Mouse (Mus musculus): ENCODE measurements at regions not wholly inside any gene's neighbourhood (a gene's known extent, or its start where the extent isn't known, plus 50 kb on each side); places are given as distances from the start of the nearest gene placed in this dataset.
A peak's percentile ranks its signal among the peaks of the same experiment; 100 is the strongest.
"Not testable (repeated sequence)": the region's sequence is repeated elsewhere in the genome, so short reads cannot be mapped to it uniquely, and the experiment has no call there.

GRCm38 (mm10) chr1:177501288-177501687, 59.1 kb downstream of the Zbtb18 start:
- ATAC-seq (ENCODE audit: low FRiP score) (no peak), DNase-seq (ENCODE audit: low spot score) (no peak)
- Histone ChIP-seq H3K27ac (no peak overlapping the region), H3K4me1 (replicated peaks; ENCODE audit: control insufficient read depth, insufficient read depth, low read length) (no peaks in the 10 kb centered on the region), H3K9ac (no peak overlapping the region), H3K4me3 (replicated peaks; ENCODE audit: low read length) (no peak overlapping the region), H3K9me3 (ENCODE audit: control insufficient read depth, low read length) (no peaks in the 10 kb centered on the region), H3K4me2 (replicated peaks) (no peak overlapping the region), H3K27me3 (ENCODE audit: control insufficient read depth, insufficient read depth, low read length) (no peaks in the 10 kb centered on the region), H3K36me3 (replicated peaks; ENCODE audit: control insufficient read depth, insufficient read depth) (no peaks in the 10 kb centered on the region)
- 72% methylated on average over 7 of the region's 7 CpGs for WGBS

DNA sequence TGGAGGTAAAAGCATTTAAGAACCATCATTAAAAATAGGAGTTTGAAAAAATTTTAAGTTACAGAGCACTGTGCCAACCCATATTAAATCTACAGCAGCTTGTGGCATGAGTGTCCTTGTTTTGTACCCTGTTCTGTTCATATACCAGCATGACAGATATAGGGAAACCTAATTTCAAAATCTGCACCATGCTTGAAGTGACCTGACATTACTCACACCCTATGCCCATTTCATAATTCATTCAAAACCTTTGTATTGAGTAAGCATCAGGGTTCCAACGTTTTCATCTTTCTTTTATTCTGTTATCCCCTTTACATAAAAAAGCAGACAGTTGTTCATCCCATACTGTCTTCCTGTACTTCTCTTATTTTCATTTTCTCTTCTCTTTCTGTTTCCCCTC, 61.8 kb downstream of the Zbtb18 start:
- H3K36me3 ChIP-seq (replicated peaks; ENCODE audit: control insufficient read depth, insufficient read depth) = no peaks in the 10 kb centered on the region
- no peak overlapping the region for H3K4me2 ChIP-seq (replicated peaks)
- no peak overlapping the region for H3K9ac ChIP-seq
- no peak overlapping the region for H3K4me3 ChIP-seq (replicated peaks; ENCODE audit: low read length)
- 74% methylated on average over 1 of the region's 1 CpGs for WGBS
- DNase-seq (ENCODE audit: low spot score) (no peak), ATAC-seq (ENCODE audit: low FRiP score) (no peak)
- no peaks in the 10 kb centered on the region for H3K9me3 ChIP-seq (ENCODE audit: control insufficient read depth, low read length)
- no peak overlapping the region for H3K27ac ChIP-seq
- H3K27me3 ChIP-seq (ENCODE audit: control insufficient read depth, insufficient read depth, low read length) = no peaks in the 10 kb centered on the region
- H3K4me1 ChIP-seq (replicated peaks; ENCODE audit: control insufficient read depth, insufficient read depth, low read length) = no peaks in the 10 kb centered on the region

DNA sequence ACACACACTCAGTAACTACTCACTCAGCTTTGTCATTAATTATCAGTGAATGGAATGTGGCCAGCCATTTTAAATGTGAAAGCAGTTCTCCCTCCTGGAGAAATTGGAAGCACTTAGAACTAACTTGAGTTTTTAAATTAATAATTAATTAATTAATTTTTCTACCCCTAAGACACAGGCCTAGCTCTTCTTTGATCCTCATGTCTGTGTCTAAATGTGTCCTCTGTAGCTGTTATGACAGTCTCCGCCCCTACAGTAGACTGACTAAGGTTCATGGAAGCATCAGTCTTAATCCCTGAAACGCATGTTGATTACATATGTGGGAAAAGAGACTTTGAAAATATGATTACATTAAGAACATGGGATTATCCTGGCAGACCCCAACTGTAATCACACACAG, 62.6 kb downstream of the Zbtb18 start:
- ATAC-seq (ENCODE audit: low FRiP score) = no peak
- WGBS = 96% methylated on average over 2 of the region's 2 CpGs
- H3K27ac ChIP-seq = no peak overlapping the region

DNA sequence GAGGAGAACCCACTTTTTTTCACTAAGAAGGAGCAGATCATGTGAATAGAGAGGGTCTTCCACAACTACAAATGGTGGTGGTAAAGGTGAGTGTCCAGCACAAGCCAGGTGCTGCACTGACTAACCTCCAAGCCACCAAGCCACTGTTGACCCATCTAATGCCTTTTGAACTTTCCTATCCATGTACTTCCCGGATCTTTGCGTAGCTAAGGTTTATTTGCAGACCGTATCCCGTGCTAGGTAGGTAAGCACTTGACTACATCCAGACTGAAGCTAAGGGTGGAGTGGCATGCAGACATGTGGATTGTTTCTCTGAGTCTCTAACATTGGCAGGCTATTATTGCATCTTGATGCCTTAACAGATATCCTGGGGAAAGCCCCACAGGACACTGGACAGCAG, 65.2 kb downstream of the Zbtb18 start:
- not testable (repeated sequence) for H3K9me3 ChIP-seq (ENCODE audit: control insufficient read depth, low read length); H3K4me3 ChIP-seq (replicated peaks; ENCODE audit: low read length); H3K9ac ChIP-seq; H3K27ac ChIP-seq; DNase-seq (ENCODE audit: low spot score); H3K27me3 ChIP-seq (ENCODE audit: control insufficient read depth, insufficient read depth, low read length); H3K4me2 ChIP-seq (replicated peaks); H3K4me1 ChIP-seq (replicated peaks; ENCODE audit: control insufficient read depth, insufficient read depth, low read length); ATAC-seq (ENCODE audit: low FRiP score); H3K36me3 ChIP-seq (replicated peaks; ENCODE audit: control insufficient read depth, insufficient read depth)
- WGBS = 96% methylated on average over 4 of the region's 4 CpGs

More for the DNA sequence above, 62.6 kb downstream of the Zbtb18 start:
- no peaks in the 10 kb centered on the region for H3K36me3 ChIP-seq (replicated peaks; ENCODE audit: control insufficient read depth, insufficient read depth)
- H3K4me2 ChIP-seq (replicated peaks) = no peak overlapping the region
- no peak for DNase-seq (ENCODE audit: low spot score)
- H3K9me3 ChIP-seq (ENCODE audit: control insufficient read depth, low read length) = no peaks in the 10 kb centered on the region
- H3K4me3 ChIP-seq (replicated peaks; ENCODE audit: low read length) = no peak overlapping the region
- H3K4me1 ChIP-seq (replicated peaks; ENCODE audit: control insufficient read depth, insufficient read depth, low read length) = no peaks in the 10 kb centered on the region
- H3K9ac ChIP-seq = no peak overlapping the region
- no peaks in the 10 kb centered on the region for H3K27me3 ChIP-seq (ENCODE audit: control insufficient read depth, insufficient read depth, low read length)

GRCm38 (mm10) chr1:177509786-177510185, 67.6 kb downstream of the Zbtb18 start:
- Histone ChIP-seq H3K27ac (no peak overlapping the region), H3K4me2 (replicated peaks) (no peak overlapping the region), H3K4me3 (replicated peaks; ENCODE audit: low read length) (no peak overlapping the region), H3K27me3 (ENCODE audit: control insufficient read depth, insufficient read depth, low read length) (no peaks in the 10 kb centered on the region), H3K9me3 (ENCODE audit: control insufficient read depth, low read length) (no peaks in the 10 kb centered on the region), H3K9ac (no peak overlapping the region), H3K36me3 (replicated peaks; ENCODE audit: control insufficient read depth, insufficient read depth) (no peaks in the 10 kb centered on the region), H3K4me1 (replicated peaks; ENCODE audit: control insufficient read depth, insufficient read depth, low read length) (no peaks in the 10 kb centered on the region)
- WGBS = 68% methylated on average over 10 of the region's 10 CpGs
- no peak for DNase-seq (ENCODE audit: low spot score)
- ATAC-seq (ENCODE audit: low FRiP score) = no peak

DNA sequence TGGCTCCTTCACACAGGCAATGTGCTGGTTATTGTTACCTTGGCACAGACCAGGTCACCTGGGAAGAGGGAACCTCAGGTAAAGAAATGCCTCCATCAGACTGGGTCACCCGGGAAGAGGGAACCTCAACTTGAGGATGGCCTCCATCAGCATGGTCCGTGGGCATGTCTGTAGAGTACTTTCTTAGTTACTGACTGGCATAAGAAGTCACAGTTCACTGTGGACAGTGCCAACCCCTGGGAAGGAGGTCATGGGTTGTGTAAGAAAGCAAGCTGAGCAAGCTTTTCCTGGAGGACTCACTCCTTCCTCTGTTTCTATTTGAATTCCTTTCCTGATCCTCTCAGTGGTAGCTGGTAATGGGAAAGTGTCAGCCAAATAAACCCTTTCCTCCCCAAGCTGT, 70.0 kb downstream of the Zbtb18 start:
- Histone ChIP-seq H3K4me2 (replicated peaks) (no peak overlapping the region), H3K36me3 (replicated peaks; ENCODE audit: control insufficient read depth, insufficient read depth) (no peaks in the 10 kb centered on the region), H3K27ac (no peak overlapping the region), H3K4me3 (replicated peaks; ENCODE audit: low read length) (no peak overlapping the region), H3K27me3 (ENCODE audit: control insufficient read depth, insufficient read depth, low read length) (no peaks in the 10 kb centered on the region), H3K4me1 (replicated peaks; ENCODE audit: control insufficient read depth, insufficient read depth, low read length) (no peaks in the 10 kb centered on the region), H3K9me3 (ENCODE audit: control insufficient read depth, low read length) (no peaks in the 10 kb centered on the region), H3K9ac (no peak overlapping the region)
- WGBS = 100% methylated on average over 2 of the region's 2 CpGs
- ATAC-seq (ENCODE audit: low FRiP score) (no peak), DNase-seq (ENCODE audit: low spot score) (no peak)

DNA sequence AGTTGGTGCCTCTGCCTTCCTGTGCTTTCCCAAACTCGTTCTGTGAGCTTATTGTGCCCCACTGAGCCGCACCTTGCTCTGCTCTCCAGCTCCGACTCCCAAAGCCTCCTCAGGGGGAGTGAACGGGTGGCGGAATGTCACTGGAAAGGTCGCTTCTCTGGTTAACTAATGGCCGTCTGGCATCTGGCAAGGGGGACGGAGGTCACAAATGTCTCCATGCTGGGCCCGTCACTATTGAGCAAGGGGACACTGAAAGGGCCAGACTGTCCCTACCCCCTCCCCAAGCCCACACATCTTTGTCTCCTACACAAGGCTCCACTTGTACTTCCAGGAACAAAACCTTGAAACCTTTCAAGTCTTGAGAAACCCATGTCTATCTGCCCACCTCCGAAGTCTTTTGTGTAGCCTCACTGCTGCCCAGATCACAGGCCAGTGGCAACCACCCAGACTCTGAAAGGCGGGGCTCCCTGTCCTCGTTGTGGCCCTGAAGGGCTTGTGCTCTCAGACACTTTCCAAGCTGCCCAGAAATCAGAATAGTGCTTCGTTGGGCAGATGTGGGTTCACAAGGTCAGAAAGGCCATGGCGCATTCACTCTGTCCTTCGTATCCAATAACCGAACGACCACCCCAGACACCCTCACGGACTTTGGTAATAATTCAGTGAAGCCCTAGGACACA, 75.9 kb downstream of the Zbtb18 start:
- H3K9ac ChIP-seq = no peak overlapping the region
- no peaks in the 10 kb centered on the region for H3K36me3 ChIP-seq (replicated peaks; ENCODE audit: control insufficient read depth, insufficient read depth)
- no peaks in the 10 kb centered on the region for H3K27me3 ChIP-seq (ENCODE audit: control insufficient read depth, insufficient read depth, low read length)
- DNase-seq (ENCODE audit: low spot score) = no peak
- 11% methylated on average over 18 of the region's 18 CpGs for WGBS
- no peak for ATAC-seq (ENCODE audit: low FRiP score)
- no peaks in the 10 kb centered on the region for H3K9me3 ChIP-seq (ENCODE audit: control insufficient read depth, low read length)
- no peak overlapping the region for H3K27ac ChIP-seq
- H3K4me3 ChIP-seq (replicated peaks; ENCODE audit: low read length) = no peak overlapping the region
- H3K4me1 ChIP-seq (replicated peaks; ENCODE audit: control insufficient read depth, insufficient read depth, low read length) = peaks cover 14% of the 10 kb centered on the region; the same call in 1 of the 2 replicates
- no peak overlapping the region for H3K4me2 ChIP-seq (replicated peaks)

DNA sequence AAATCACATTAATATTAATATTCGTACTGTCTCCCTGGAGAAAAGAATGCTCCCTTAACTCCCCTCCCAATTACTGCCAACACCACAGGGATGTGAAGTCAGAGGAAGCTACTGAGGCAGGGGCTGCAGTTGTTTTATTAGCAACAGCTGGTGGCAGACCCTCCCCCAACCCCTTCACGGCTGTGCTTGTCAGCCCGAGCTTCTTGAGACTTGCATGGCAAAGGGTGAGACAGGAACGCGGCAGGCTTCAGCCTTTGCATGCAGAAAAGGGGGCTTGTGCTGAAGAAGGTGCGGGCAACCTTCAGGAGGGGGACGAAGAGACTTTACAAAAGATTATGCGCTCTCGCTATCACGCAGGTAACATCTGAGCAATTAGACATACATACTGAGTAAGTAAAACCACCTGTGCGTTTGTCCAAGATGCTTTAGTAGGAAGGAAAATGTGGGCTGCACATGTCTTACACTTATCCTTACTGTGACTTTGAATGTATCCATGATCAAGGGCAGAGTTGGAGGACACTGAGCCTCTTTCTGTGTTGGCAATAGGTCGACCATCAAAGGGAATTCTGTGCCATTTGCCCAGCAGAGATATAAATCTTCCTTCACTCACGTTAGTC, 76.9 kb downstream of the Zbtb18 start:
- no peaks in the 10 kb centered on the region for H3K9me3 ChIP-seq (ENCODE audit: control insufficient read depth, low read length)
- peak; percentile 32 for DNase-seq (ENCODE audit: low spot score)
- 25% methylated on average over 13 of the region's 13 CpGs for WGBS

DNA sequence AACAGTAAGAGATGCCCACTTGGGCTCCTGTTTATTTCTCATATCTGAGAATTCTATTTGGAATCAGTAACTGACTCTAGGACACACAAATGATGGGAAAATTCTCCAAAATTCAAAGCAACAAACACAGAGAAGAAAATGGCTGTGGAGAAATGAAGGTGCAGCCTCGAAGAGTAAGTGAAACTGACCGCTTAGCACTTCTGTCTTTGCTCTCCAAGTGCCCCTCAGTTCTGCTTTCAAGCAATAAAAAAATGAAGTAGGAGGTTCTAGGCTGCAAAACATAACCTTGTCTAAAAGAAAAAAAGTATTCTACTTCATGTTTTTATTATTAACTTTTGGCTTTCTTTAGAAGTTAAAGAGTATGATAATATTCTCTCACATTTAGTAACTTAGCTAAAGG, 79.0 kb downstream of the Zbtb18 start:
- no peaks in the 10 kb centered on the region for H3K36me3 ChIP-seq (replicated peaks; ENCODE audit: control insufficient read depth, insufficient read depth)
- 94% methylated on average over 2 of the region's 2 CpGs for WGBS
- DNase-seq (ENCODE audit: low spot score) (no peak), ATAC-seq (ENCODE audit: low FRiP score) (no peak)
- H3K4me3 ChIP-seq (replicated peaks; ENCODE audit: low read length) = no peak overlapping the region
- no peaks in the 10 kb centered on the region for H3K9me3 ChIP-seq (ENCODE audit: control insufficient read depth, low read length)
- no peak overlapping the region for H3K9ac ChIP-seq
- no peaks in the 10 kb centered on the region for H3K27me3 ChIP-seq (ENCODE audit: control insufficient read depth, insufficient read depth, low read length)
- H3K4me2 ChIP-seq (replicated peaks) = no peak overlapping the region
- peaks cover 14% of the 10 kb centered on the region; the same call in 1 of the 2 replicates for H3K4me1 ChIP-seq (replicated peaks; ENCODE audit: control insufficient read depth, insufficient read depth, low read length)
- H3K27ac ChIP-seq = no peak overlapping the region

More for the DNA sequence above, 76.9 kb downstream of the Zbtb18 start:
- Histone ChIP-seq H3K4me2 (replicated peaks) (peak overlapping the region; percentile 22; the same call in 1 of the 2 replicates), H3K27me3 (ENCODE audit: control insufficient read depth, insufficient read depth, low read length) (no peaks in the 10 kb centered on the region), H3K9ac (no peak overlapping the region), H3K4me3 (replicated peaks; ENCODE audit: low read length) (no peak overlapping the region), H3K27ac (no peak overlapping the region), H3K36me3 (replicated peaks; ENCODE audit: control insufficient read depth, insufficient read depth) (no peaks in the 10 kb centered on the region), H3K4me1 (replicated peaks; ENCODE audit: control insufficient read depth, insufficient read depth, low read length) (peaks cover 14% of the 10 kb centered on the region; the same call in 1 of the 2 replicates)
- peak; percentile 57; the same call in 1 of the 2 replicates for ATAC-seq (ENCODE audit: low FRiP score)

All from hindbrain, embryonic 14.5 days (tissue).